Mouse (Mus musculus) thymus, adult 2 months (tissue): ENCODE data around the gene Slc9a7. TPM values are rescaled to one million over a fixed set of nuclear protein-coding genes. Genes with fewer than 3 reads are reported as not detected.

Source experiments
- DNase-seq: peaks from one replicate; pipeline ENCODE4 v3.0.0; 2021
- H3K27ac ChIP-seq: fragments of 200-500 bp; 2 replicates; pipeline ENCODE4 v1.5.1; 2012; ENCODE audit warnings: low read length, control low read depth; ENCODE audit not compliant: control insufficient read depth, insufficient read depth
- H3K27me3 ChIP-seq: fragments of 200-500 bp; 2 replicates; pipeline ENCODE4 v1.6.1; 2012; ENCODE audit warnings: mild to moderate bottlenecking, low read length, moderate library complexity, mixed read lengths; ENCODE audit not compliant: control insufficient read depth, insufficient read depth
- H3K36me3 ChIP-seq: fragments of 200-500 bp; 2 replicates; pipeline ENCODE4 v1.6.1; 2012; ENCODE audit warnings: mild to moderate bottlenecking, low read length, moderate library complexity; ENCODE audit not compliant: control insufficient read depth, insufficient read depth
- H3K4me1 ChIP-seq: fragments of 200-500 bp; replicated peaks from 2 replicates; pipeline ENCODE4 v1.6.1; 2012; ENCODE audit warnings: low read length; ENCODE audit not compliant: control insufficient read depth, insufficient read depth
- H3K4me3 ChIP-seq: fragments of 200-500 bp; 2 replicates; pipeline ENCODE4 v1.5.1; 2012; ENCODE audit warnings: mild to moderate bottlenecking, low read length, control low read depth, moderate library complexity; ENCODE audit not compliant: control insufficient read depth, insufficient read depth
- CTCF ChIP-seq: fragments of 200-500 bp; IDR thresholded peaks from 2 replicates; pipeline ENCODE4 v1.5.1; 2012; ENCODE audit warnings: mild to moderate bottlenecking, control low read depth, low read length, moderate library complexity, borderline replicate concordance; ENCODE audit not compliant: control insufficient read depth, poor library complexity, insufficient read depth; ENCODE audit errors: extremely low read depth
- POLR2A ChIP-seq: fragments of 200-500 bp; IDR thresholded peaks from 2 replicates; pipeline ENCODE4 v1.6.1; 2012; ENCODE audit warnings: mild to moderate bottlenecking, low read length, control low read depth, moderate library complexity; ENCODE audit not compliant: control insufficient read depth, poor library complexity, insufficient read depth; ENCODE audit errors: extremely low read depth
- WGBS: fragments of 180-500 bp; shearing (Covaris S2); methylation state at CpG from one replicate; pipeline ENCODE4 v1.1.7; 2018; 5-methylcytosine and 5-hydroxymethylcytosine counted together
- polyA plus RNA-seq: library from polyadenylated mRNA; depleted of rRNA; stranded (reverse); fragments of >200 nt; gene quantifications from 2 replicates; pipeline ENCODE4 v1.2.3, GENCODE M21; 2012

Slc9a7 gene
- polyA plus RNA-seq, 1 experiment: 6.6 TPM

DNA sequence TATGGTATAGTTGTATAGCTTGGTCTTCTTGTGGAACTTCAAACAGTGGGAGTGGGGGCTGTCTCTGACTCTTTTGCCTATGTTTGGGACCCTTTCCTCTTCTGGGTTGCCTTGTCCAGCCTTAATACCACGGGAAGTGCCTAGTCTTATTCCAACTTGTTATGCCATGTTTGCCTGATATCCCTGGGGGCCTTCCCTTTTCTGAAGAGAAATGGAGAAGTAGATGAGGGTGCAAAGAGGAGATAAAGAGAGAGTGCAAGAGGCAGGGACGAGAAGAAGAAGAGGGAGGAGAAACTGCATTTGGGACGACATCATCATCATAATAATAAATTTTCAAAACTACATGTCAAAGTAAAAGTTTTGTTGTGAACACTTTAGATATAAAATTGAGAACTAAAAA is 21.6 kb downstream of the Slc9a7 start:
- no peaks in the 10 kb centered on the region for H3K4me1 ChIP-seq
- 59% methylated on average over 3 of the region's 3 CpGs for WGBS
- H3K4me3 ChIP-seq: no peak overlapping the region
- no peaks in the 10 kb centered on the region for H3K27me3 ChIP-seq
- no peak overlapping the region for H3K27ac ChIP-seq
- no peak for DNase-seq
- H3K36me3 ChIP-seq: no peaks in the 10 kb centered on the region
- TF ChIP-seq CTCF (no peak), POLR2A (no peak)

GRCm38 (mm10) chrX:20264370-20264769 is 27.2 kb downstream of the Slc9a7 start:
- DNase-seq: no peak
- no peak for TF ChIP-seq CTCF
- H3K27me3 ChIP-seq: no peaks in the 10 kb centered on the region
- no peaks in the 10 kb centered on the region for H3K4me1 ChIP-seq
- H3K4me3 ChIP-seq: no peak overlapping the region
- H3K27ac ChIP-seq: no peak overlapping the region
- no peaks in the 10 kb centered on the region for H3K36me3 ChIP-seq
- 86% methylated on average over 2 of the region's 2 CpGs for WGBS

DNA sequence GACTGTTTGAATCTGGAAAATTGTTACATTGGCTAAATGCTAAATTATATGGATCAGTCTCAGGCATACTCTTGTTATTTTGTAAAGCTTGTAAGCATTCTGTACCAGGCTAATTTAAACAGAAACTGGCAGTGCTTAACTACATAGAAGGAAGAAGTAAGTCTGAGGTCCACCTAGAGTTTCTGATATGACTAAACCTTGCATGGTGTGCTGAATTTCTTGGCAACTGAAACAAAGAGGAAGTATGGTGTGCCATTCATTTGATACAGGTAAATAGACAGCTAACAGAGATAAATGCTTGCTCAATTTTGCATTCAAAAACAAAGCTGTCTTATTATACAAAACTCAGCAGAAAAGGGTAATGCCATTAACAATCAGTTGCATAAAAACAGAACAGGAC is 63.5 kb downstream of the Slc9a7 start:
- H3K36me3 ChIP-seq: no peaks in the 10 kb centered on the region
- H3K4me3 ChIP-seq: no peak overlapping the region
- H3K27me3 ChIP-seq: no peaks in the 10 kb centered on the region
- no peak for DNase-seq
- no peak overlapping the region for H3K27ac ChIP-seq
- no peak for TF ChIP-seq CTCF
- no peak for TF ChIP-seq POLR2A
- no peaks in the 10 kb centered on the region for H3K4me1 ChIP-seq

DNA sequence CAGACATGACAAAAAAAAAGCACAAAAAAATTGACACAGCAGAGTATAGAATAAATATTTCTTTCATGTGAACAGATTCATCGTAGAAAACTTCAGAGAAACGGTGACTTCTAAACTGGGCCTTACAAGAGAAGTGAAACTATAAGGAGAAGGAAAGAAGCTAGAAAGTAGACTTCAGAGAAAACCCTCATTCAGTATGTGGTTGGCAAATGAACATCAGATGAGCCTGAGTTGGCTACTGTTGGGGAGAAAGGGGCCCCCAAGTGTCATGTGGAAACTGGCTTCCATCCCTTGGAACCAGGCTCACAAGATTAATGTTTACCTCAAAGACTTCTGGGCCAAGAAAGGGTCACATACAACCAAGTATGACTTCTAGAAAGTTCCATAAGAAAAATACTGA is 70.1 kb downstream of the Slc9a7 start:
- Histone ChIP-seq H3K4me1 (no peaks in the 10 kb centered on the region), H3K27me3 (no peaks in the 10 kb centered on the region), H3K36me3 (no peaks in the 10 kb centered on the region), H3K4me3 (no peak overlapping the region), H3K27ac (no peak overlapping the region)
- TF ChIP-seq POLR2A: no peak
- TF ChIP-seq CTCF: no peak
- no peak for DNase-seq
- WGBS: 59% methylated on average over 2 of the region's 2 CpGs

DNA sequence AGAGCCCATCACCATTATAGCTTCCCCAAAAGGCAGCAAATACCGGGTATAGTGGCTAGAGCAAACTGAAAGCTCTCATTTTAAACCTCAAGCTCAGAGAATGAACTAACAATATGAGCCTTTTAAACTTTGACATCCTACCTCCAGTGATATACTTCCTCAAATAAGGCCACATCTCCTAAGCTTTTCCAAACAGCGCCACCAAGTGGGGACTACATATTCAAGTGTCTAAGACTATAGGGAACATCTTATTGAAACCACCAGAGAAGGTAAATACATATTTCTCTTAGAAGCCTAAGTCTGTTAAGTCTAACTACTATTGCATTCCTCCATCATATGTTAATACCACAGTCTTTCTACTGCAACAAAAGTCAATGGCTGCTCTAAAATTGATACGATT is 106.0 kb downstream of the Slc9a7 start:
- no peaks in the 10 kb centered on the region for H3K27me3 ChIP-seq
- no peak for DNase-seq
- TF ChIP-seq CTCF (no peak), POLR2A (no peak)
- H3K4me1 ChIP-seq: no peaks in the 10 kb centered on the region
- no peak overlapping the region for H3K4me3 ChIP-seq
- no peaks in the 10 kb centered on the region for H3K36me3 ChIP-seq
- H3K27ac ChIP-seq: no peak overlapping the region
- WGBS: 90% methylated on average over 3 of the region's 3 CpGs

GRCm38 (mm10) chrX:20176792-20177191 is 114.8 kb downstream of the Slc9a7 start:
- Histone ChIP-seq H3K36me3 (no peaks in the 10 kb centered on the region), H3K27ac (no peak overlapping the region), H3K4me3 (no peak overlapping the region), H3K27me3 (no peaks in the 10 kb centered on the region), H3K4me1 (no peaks in the 10 kb centered on the region)
- no peak for TF ChIP-seq CTCF
- no peak for TF ChIP-seq POLR2A
- 100% methylated on average over 1 of the region's 1 CpGs for WGBS
- no peak for DNase-seq

- no peaks in the 10 kb centered on the region for H3K4me1 ChIP-seq
- DNase-seq: no peak
- no peak overlapping the region for H3K27ac ChIP-seq
- TF ChIP-seq POLR2A (no peak), CTCF (no peak)
- no peaks in the 10 kb centered on the region for H3K27me3 ChIP-seq
- H3K4me3 ChIP-seq: no peak overlapping the region
- H3K36me3 ChIP-seq: no peaks in the 10 kb centered on the region
These were observed 123.2 kb downstream of the Slc9a7 start for GRCm38 (mm10) chrX:20168430-20168829.
